Mouse (Mus musculus) neural tube, embryonic 14.5 days (tissue): ENCODE measurements at regions not wholly inside any gene's neighbourhood (a gene's known extent, or its start where the extent isn't known, plus 50 kb on each side); places are given as distances from the start of the nearest gene placed in this dataset.

Experiments used
- ATAC-seq: fragments of 200-750 bp; cut with Nextera tagmentation; 2 replicates; pipeline ENCODE4 v1.8.0; 2017; ENCODE audit warnings: low read depth, mild to moderate bottlenecking, moderate TSS enrichment, moderate library complexity
- H3K27ac ChIP-seq: fragments of 300-500 bp; sonication (generic); 2 replicates; pipeline ENCODE4 v1.5.1; 2014; ENCODE audit warnings: low read depth, mild to moderate bottlenecking, control low read depth, low read length, moderate library complexity, mixed read lengths
- H3K27me3 ChIP-seq: fragments of 300-500 bp; sonication (generic); 2 replicates; pipeline ENCODE4 v1.6.1; 2014; ENCODE audit warnings: low read length; ENCODE audit not compliant: control insufficient read depth, insufficient read depth
- H3K36me3 ChIP-seq: fragments of 300-500 bp; sonication (generic); 2 replicates; pipeline ENCODE4 v1.6.1; 2014; ENCODE audit warnings: low read length, mixed read lengths; ENCODE audit not compliant: control insufficient read depth, insufficient read depth
- H3K4me1 ChIP-seq: fragments of 300-500 bp; sonication (generic); 2 replicates; pipeline ENCODE4 v1.6.1; 2014; ENCODE audit warnings: low read length; ENCODE audit not compliant: control insufficient read depth, insufficient read depth
- H3K4me2 ChIP-seq: fragments of 300-500 bp; sonication (generic); 2 replicates; pipeline ENCODE4 v1.6.1; 2014; ENCODE audit warnings: mild to moderate bottlenecking, low read depth, low read length, control low read depth
- H3K4me3 ChIP-seq: fragments of 300-500 bp; sonication (generic); 2 replicates; pipeline ENCODE4 v1.5.1; 2014; ENCODE audit warnings: low read depth, low read length, control low read depth, mixed read lengths
- H3K9ac ChIP-seq: fragments of 300-500 bp; sonication (generic); replicated peaks from 2 replicates; pipeline ENCODE4 v1.6.1; 2014; ENCODE audit warnings: low read depth, mild to moderate bottlenecking, control low read depth, low read length, mixed read lengths
- H3K9me3 ChIP-seq: fragments of 300-500 bp; sonication (generic); 2 replicates; pipeline ENCODE4 v1.6.1; 2016; ENCODE audit warnings: low read length; ENCODE audit not compliant: control insufficient read depth
- WGBS: fragments of 180-500 bp; shearing (Covaris S2); extraction: QIAGEN DNeasy Blood & Tissue Kit; methylation state at CpG from one replicate; pipeline ENCODE4 v1.1.7; 2014; 5-methylcytosine and 5-hydroxymethylcytosine counted together

DNA sequence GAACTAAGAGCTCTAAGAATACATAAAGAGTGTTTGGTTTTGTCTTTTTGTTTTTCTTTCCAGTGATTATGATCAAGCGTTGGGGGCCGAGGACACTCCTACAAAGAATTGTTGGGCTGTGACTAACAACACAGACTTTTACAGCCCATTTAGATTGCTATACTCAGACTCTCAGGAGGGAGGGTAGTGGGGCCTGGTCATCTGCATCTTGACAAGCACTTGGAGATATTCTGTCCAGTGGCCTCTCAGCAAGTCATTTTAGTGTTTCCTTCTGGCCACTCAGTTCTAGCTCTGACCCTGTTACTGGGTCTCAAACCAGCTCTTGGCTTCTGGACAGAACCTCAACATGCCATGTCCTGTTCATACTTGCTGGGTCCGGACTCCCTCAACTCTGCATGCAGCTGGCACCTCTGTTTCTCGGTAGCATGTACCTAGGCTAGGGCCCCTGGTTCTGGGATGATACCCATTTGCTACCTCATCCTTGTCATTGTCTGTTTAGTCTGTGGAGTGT lies 279.6 kb downstream of the Gm49356 start:
- 70% methylated on average over 4 of the region's 4 CpGs for WGBS
- H3K9ac ChIP-seq = no peak overlapping the region
- H3K27me3 ChIP-seq = no peaks in the 10 kb centered on the region
- ATAC-seq = no peak
- no peaks in the 10 kb centered on the region for H3K36me3 ChIP-seq
- H3K9me3 ChIP-seq = no peaks in the 10 kb centered on the region
- no peak overlapping the region for H3K27ac ChIP-seq
- no peak overlapping the region for H3K4me3 ChIP-seq
- no peak overlapping the region for H3K4me2 ChIP-seq
- no peaks in the 10 kb centered on the region for H3K4me1 ChIP-seq

DNA sequence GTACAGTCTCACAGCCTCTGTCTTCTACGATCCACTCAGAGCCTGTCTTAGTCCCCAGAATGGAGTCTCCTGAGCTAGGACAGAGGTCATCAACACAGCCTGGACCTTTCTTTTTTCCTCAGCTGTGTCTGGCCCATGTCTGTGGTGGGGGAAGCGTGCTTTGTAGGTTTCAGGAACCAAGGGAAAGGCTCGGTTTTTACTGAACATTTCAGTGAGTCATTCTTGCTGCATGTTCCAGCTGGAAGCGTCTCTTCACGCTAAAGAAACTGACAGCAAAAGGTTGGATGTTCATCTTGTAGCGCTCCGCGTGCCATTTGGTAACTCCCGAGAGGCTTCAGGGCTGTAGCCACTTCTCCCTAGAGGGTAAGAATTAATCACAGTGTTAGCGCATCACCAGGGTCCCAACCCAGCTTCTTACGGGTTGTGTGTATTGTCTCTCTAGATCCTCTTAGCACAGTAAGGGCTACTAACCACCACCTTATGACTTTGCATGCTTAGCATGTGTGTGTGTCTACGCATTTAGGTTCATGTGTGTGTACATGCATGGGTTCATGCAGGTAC lies 280.2 kb downstream of the Gm49356 start:
- H3K27me3 ChIP-seq = no peaks in the 10 kb centered on the region
- 88% methylated on average over 12 of the region's 12 CpGs for WGBS
- H3K4me1 ChIP-seq = no peaks in the 10 kb centered on the region
- no peak for ATAC-seq
- no peak overlapping the region for H3K4me2 ChIP-seq
- no peak overlapping the region for H3K9ac ChIP-seq
- no peak overlapping the region for H3K4me3 ChIP-seq
- H3K27ac ChIP-seq = no peak overlapping the region
- H3K9me3 ChIP-seq = no peaks in the 10 kb centered on the region
- H3K36me3 ChIP-seq = no peaks in the 10 kb centered on the region

DNA sequence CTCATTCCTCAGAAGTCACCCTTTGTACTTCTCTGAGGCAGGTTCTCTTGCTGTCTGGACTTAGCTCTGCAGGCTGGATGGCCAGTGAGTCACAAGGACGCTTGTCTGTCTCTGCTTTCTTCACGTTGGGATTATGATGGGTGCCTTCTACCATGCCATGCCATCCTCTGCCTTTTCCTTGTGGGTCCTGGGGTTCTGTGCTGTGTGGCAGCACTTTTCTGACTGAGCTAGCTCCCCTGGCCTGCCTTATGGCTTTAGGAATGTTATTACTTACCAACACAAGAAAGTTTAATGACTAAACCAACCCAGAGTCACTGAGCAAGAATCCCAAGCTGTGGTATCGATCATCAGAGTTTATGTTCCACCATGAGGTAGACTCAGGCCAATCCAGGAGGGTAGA lies 280.7 kb downstream of the Gm49356 start:
- Histone ChIP-seq H3K4me2 (no peak overlapping the region), H3K36me3 (no peaks in the 10 kb centered on the region), H3K9ac (no peak overlapping the region), H3K27me3 (no peaks in the 10 kb centered on the region), H3K4me3 (no peak overlapping the region), H3K4me1 (no peaks in the 10 kb centered on the region), H3K27ac (no peak overlapping the region), H3K9me3 (no peaks in the 10 kb centered on the region)
- ATAC-seq = no peak
- 97% methylated on average over 3 of the region's 3 CpGs for WGBS

DNA sequence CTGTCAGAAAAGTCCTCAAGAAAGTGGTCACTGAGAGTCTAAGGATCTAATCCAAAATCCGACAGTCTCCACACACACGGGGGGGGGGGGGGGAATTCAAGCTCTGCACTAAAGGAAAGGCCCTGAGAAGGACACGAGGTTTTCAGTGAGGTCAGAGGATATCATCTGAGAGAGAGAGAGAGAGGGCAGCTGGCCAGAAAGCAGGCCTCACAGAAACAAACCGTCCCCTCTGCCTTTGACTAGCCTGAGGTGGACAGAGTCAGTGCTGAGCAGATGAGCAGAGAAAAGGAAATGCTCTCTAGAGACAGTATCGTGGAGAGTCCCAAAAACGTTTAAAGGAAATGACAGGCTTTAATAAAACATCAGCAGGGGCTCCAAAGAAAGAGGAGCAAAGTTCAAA lies 282.0 kb downstream of the Gm49356 start:
- Histone ChIP-seq H3K27me3 (no peaks in the 10 kb centered on the region), H3K4me2 (no peak overlapping the region), H3K36me3 (no peaks in the 10 kb centered on the region), H3K9ac (no peak overlapping the region), H3K4me1 (no peaks in the 10 kb centered on the region), H3K27ac (no peak overlapping the region), H3K4me3 (no peak overlapping the region), H3K9me3 (no peaks in the 10 kb centered on the region)
- WGBS = 42% methylated on average over 6 of the region's 6 CpGs
- ATAC-seq = no peak

DNA sequence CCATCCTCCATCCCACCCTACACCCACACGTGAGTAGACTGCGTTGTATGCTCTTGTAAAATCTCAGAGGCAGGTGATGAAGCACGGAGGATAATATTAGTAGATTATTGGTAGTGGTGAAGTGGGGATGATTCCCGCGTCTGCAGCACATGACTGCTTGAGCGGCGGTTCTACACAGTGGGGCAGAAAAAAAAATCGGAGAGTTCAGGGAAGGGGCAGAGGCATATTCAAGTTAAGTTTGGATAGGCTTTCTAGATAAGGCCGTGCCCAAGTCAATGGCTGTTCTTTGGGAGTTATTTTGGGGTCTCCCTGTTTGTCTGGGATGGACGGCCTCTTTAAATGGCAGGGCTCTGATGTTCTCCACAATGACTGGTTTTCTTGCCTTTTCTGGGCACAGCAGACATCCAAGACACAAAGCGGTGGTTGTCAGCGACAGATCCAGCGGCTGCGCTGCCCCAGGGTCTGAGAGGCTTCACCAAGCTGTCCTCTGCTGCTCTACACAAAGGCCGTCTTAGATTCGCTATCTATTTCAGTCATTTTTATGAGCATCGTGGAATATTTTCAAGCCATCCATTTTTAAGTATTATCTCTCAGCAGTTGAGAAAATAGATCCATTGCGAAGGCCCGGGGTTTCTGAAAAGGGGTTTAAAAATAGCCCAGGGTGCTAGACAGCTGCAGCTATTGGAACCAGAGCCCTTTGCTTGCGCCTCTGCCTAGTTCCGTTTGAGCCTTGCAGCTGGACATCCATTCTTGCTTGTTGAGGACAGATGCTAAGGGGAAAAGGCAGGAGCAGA lies 284.6 kb downstream of the Gm49356 start:
- Histone ChIP-seq H3K9ac (no peak overlapping the region), H3K4me2 (no peak overlapping the region), H3K27ac (0 out of 2 replicates have a peak overlapping the region, but pooled peaks have one; percentile 6), H3K9me3 (no peaks in the 10 kb centered on the region), H3K36me3 (no peaks in the 10 kb centered on the region), H3K4me1 (no peaks in the 10 kb centered on the region), H3K4me3 (no peak overlapping the region), H3K27me3 (no peaks in the 10 kb centered on the region)
- WGBS = 75% methylated on average over 21 of the region's 21 CpGs
- no peak for ATAC-seq

DNA sequence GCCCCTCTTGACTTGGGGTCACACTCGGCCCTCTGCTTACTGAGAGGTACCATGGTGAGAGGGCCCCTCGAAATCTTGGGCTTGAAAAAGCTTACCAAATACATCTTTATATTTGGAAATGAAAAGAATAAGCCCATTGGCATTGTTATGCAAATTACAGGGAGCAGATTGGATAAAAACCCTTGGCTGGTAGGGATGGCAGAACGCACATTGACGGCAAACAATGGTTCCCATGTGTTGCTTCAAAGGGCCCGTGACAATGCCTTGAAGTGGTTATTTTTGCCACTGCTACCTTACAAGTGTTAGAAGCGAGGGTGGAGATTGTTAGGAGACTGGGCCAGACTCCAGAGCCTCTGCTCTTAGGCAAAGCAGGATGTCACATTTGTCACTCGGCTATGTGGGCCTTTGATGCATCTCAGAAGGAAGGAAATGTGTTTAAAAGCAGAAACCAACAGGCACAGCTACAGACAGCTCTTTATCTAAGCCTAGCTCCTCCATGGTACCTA lies 285.2 kb downstream of the Gm49356 start:
- Histone ChIP-seq H3K36me3 (no peaks in the 10 kb centered on the region), H3K4me2 (no peak overlapping the region), H3K9ac (no peak overlapping the region), H3K9me3 (no peaks in the 10 kb centered on the region), H3K27me3 (no peaks in the 10 kb centered on the region), H3K27ac (0 out of 2 replicates have a peak overlapping the region, but pooled peaks have one; percentile 6), H3K4me1 (no peaks in the 10 kb centered on the region), H3K4me3 (no peak overlapping the region)
- ATAC-seq = no peak
- 23% methylated on average over 7 of the region's 7 CpGs for WGBS

DNA sequence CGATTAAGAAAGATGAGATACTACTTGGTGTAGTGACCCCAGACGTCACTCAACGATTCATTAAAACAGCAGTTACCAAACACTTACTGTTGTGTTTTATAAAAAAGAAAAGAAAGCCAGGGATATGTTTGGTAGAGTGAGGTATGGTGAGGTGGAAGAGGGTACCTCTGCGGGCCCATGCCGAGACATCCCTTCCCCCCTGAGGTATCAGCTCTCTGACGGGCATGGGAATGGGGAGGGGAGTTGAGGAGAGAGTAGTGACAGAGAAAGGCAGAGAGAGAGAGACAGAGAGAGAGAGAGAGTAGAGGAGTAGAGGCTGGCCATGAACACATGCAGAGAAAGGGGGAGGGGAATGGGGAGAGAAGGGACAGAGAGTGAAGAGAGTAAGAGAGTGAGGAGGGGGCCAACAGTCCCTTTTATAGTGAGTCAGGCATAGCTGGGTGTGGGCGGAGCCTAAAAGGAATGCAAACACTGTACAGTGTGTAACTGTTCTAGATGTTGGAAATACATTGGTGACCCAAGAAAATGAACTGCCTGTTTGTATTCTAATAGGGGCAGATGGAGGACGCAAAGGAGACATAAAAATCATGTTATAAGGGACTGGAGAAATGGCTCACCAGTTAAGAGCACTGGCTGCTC lies 285.9 kb downstream of the Gm49356 start:
- Histone ChIP-seq H3K4me1 (no peaks in the 10 kb centered on the region), H3K27ac (no peak overlapping the region)
- 75% methylated on average over 8 of the region's 8 CpGs for WGBS

DNA sequence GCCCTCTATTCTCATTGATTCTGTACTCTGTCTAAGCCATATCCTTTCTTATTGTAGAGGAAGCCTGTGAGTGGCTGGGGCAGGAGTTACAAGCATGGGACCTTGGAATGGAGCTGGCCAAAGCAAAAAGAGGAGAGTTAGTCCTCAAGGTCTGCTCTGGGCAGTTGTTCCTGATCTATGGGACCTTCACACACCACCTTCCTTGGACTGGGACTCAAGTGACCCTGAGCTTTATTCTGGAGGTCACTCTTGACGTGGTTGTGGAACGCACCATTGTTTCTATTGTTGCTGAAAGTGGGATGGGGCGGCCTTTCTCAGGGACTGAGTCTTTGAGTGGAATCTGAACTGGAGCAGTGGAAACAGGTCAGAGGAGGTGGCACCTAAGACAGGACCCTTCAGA lies 291.0 kb downstream of the Gm49356 start:
- Histone ChIP-seq H3K4me1 (no peaks in the 10 kb centered on the region), H3K27ac (no peak overlapping the region), H3K9ac (no peak overlapping the region), H3K4me3 (no peak overlapping the region), H3K4me2 (no peak overlapping the region), H3K9me3 (no peaks in the 10 kb centered on the region), H3K27me3 (no peaks in the 10 kb centered on the region), H3K36me3 (no peaks in the 10 kb centered on the region)
- ATAC-seq = no peak
- 82% methylated on average over 3 of the region's 3 CpGs for WGBS

More for the DNA sequence above, 285.9 kb downstream of the Gm49356 start:
- ATAC-seq = peak; percentile 54; the same call in 1 of the 2 replicates
- Histone ChIP-seq H3K27me3 (no peaks in the 10 kb centered on the region), H3K9ac (no peak overlapping the region), H3K36me3 (no peaks in the 10 kb centered on the region), H3K4me3 (no peak overlapping the region), H3K4me2 (no peak overlapping the region), H3K9me3 (no peaks in the 10 kb centered on the region)

DNA sequence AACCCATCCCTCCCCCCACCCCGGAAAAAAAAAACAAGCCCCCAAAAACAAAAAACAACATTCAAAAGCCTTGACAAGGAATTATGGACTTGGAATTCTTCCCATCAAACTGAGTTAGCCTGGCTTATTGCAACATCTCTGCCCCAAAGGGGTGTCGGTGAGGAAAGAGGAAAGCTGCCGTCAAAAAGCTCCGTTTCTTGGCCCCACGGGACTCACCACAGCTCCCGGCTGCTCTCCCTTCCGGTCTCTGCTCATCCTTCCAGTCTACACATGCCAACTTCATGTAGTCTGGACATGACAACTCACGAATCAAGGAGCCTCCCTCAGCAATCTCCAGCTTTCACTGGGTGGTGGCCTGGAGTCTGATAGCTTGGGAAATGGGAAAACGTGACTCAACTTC lies 295.4 kb downstream of the Gm49356 start:
- 83% methylated on average over 9 of the region's 9 CpGs for WGBS
- Histone ChIP-seq H3K27ac (no peak overlapping the region), H3K4me3 (no peak overlapping the region), H3K9ac (no peak overlapping the region), H3K36me3 (no peaks in the 10 kb centered on the region), H3K9me3 (no peaks in the 10 kb centered on the region), H3K4me1 (no peaks in the 10 kb centered on the region), H3K4me2 (no peak overlapping the region), H3K27me3 (no peaks in the 10 kb centered on the region)
- ATAC-seq = no peak
